Mouse (Mus musculus) urinary bladder, postnatal 25 days (tissue): ENCODE data around the gene Oxa1l.

Source experiments
- DNase-seq: peaks from one replicate; pipeline ENCODE4 v3.0.0; 2022; ENCODE audit warnings: low spot score

The Oxa1l gene

DNA sequence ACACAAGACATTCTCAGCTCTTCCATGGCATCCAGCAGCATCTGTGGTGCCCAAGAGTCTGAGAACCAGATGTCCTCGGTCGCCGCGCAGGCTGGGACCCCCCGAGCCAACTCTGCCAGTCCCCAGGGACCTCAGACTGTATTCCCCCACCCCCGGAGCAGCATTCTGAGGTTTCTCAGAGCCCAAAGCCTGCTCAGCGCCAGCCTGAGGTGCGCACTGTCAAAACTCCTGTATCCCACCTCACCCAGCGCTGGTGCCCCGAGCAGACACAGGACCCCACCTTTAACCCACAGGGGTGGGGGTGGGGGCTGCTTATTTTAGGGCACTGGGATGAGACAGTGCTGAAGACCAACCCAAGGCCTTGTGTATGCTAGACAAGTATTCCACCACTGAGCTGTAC lies 10.8 kb downstream of the Oxa1l start:
- DNase-seq: no peak

DNA sequence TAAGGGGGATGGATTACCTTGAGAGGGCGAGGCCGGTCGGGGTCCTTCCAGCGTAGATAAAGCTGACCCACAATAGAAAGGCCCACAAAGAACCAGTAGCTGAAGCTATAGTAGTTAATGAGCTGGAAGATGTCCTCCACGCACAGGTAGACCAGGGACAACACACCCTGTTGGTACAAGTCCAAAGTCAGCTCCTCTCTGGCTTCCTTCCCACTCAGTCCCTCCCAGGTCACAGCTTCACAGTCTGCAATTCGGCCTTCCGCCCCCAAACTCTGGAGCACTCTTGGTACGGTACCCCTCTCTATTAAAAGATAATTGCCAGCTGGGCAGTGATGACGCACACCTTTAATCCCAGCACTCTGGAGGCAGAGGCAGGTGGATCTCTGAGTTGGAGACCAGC lies 12.3 kb downstream of the Oxa1l start:
- no peak for DNase-seq

DNA sequence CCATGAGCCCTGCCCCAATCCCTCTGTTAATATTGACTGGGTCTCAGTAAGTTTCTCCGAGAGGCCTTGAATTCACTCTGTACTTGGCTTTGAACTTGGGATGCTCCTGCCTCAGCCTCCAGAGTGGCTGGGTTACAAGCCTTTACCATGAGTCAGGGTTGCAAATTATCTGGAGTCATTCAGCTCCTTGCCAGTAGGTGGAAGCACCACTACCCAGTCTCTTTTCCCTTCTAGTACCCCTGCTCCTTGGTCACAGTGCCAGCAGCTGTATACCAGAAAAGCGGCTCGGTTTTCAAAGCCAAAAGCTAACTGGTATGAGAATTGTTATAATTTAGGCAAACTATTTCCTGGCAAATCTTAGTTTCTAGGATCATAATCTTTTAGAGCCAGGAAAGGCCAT lies 15.3 kb downstream of the Oxa1l start:
- no peak for DNase-seq

DNA sequence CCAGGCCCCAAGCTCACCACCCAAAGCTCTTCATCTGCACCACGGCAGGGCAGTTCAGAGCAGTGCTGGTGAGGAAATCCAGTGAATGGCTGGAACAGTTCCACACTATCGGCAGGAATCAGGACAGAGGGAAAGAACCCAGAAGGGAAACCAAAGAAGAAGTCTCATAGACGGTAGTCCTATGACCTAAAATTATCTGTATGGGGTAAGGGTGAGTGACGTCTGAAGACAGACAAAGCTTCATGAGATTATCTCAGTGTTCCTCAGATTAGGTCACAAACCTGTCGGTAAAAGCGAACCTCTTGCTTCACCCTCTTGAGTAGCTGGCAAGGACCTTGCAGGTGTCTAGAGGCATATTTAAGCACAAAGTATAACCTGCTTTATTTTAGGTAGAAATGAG lies 16.5 kb downstream of the Oxa1l start:
- DNase-seq: no peak

DNA sequence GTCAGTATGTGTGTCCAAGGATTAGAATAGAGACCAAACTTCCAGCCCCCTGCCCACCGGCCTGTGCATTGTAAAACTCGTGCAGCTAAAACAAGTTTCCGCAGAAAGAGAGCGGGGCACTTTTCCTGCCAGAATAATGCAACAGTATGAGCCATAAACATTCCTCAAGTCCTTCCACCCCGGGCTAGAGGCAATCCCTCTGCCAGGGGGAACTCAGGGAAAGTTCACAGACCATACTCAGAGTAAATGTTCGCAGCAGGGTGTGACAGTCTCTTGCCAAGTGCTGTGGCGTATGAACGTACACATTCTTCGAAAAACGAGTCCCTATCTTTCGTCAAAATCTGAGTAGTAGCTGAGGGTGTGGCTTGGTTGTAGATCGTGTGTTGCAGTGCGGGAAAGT lies 18.9 kb downstream of the Oxa1l start:
- DNase-seq: no peak

DNA sequence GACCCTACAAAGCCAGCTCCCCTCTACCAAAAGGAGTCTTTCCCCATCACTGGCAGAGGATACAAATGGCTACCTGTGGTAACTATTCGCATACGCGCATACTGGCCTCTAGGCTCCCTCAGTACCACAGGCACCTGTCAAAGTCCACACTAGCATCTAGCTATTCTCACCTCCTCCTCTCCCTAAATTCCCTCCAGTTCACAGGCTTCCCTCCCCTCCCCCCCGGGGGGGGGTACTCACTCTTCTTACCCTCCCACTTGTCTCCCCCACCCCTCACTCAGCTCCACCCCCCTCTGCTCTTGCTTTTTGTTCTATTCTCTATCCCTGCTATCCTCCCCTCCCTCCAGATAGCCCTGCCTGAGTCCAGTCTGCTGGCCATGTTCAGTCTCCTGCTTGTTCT lies 20.0 kb downstream of the Oxa1l start:
- DNase-seq: no peak

DNA sequence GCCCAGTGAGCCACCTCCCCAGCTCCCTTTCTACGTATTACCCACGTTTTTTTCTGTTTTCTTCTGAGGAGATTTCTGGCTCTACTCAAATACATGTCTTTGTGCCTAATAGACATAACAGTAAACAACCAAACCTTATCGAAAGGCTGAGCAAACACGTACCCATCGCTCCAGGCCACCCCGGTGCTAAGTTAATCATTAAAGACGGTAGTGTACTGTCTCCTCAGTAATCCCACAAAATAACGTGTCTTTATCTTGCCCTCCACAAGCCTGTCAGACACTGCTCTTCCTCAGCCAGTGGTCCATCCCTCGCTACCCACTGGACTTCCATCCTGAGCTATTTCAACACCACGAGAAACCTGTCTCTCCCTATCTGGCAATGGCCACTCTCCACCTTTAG lies 21.2 kb downstream of the Oxa1l start:
- no peak for DNase-seq

DNA sequence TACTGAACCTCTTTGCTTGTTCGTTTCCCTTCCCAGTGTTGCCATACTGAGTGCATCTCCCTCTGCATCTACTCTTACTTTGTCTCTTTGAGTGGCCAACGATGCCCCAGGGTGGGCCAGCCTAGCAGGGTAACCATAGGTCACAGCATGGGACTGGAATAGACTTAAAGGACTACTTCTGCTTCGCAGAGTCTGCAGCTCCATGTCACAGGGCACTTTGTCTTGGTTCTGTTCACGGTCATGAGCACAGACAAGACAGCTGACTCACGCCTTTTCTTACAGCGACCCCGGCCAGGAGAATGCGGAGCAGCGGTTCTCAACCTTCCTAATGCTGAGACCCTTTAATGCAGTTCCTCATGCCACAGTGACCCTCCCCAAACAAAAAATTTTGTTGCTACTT lies 22.0 kb downstream of the Oxa1l start:
- DNase-seq: no peak

DNA sequence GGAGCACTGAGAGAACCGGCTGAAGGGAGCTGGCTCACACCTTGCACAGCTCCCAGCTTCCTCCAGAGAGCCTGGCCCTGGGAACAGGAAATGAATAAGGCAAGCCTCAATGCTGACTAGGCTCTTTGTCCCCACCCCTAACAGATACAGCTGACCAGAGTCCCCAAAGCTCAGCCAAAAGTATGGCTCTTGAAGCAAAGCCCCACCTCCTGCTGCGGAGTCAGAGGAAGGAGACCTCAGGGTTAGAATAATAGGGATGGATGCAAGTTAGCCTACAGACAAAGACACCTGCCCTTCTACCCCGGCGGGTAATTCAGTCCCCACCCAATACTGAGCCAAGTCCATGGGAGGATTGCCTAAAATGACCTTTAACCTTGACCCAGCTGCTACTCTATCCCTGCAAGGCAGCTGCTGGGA lies 22.7 kb downstream of the Oxa1l start:
- DNase-seq: no peak

DNA sequence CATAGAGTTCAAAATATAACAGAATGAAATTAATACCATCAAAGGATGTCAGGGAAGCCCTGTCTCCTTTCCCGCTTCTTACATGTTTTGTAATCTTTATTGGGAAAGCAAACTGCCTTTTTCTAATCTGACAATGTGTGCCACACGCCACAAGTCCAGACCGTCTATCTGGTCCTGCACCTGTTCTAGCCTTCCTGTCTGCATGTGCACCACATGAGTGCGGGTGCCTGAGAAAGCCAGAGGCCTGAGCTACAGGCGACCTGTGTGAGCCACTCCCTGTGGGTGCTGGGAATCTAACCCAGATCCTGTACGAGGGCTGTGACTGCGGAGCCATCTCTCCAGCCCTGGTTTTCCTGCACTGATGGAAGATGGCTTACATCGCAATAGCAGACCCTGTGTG lies 23.8 kb downstream of the Oxa1l start:
- DNase-seq: no peak

DNA sequence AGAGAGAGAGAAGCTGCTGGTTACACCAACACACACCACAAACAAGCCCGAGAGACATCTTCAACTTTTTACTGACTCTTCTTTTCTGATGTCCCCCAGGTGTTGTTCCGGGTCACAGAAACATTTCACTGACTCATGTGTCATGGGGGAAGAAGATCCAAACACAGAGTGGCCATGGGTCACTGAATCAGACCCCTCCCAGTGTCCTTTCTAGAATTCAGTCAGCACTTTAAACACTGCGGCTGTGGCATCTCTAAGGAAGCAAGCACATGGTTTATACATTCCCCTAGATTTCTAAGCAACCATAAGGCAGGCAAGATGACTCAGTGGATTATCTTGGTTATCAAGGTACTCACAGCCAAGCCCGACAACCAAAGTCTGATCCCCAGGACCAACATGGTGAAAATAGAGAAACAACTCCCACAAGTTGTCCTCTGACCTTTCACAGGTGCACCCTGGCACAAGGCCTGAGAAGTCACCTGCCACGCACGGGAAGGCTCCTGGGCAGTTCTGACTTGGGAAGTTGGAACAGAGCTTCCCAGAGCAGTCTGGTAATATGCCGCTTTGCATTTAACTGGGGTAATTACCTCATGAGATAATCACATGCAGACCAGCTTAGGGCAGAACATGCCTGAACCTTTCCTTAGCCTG lies 25.5 kb downstream of the Oxa1l start:
- no peak for DNase-seq

DNA sequence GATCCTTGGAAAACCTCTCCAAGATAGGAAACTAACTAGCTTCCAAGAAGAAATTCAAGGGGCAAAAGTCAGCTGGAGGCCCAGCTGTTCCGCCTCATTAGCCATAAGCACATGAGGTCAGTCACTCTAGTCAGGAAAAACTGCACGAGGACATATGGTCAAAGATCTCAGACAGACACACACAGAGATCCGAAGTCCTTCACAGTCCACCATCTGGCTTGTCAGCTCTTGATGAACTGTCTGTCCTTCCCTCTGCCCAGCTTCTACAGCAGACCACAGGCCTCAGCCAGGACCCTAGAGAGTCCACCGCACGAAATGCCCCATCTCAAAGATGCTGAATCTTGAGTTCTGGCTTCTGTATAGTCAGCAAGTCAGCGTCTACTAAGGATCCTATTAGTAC lies 26.9 kb downstream of the Oxa1l start:
- no peak for DNase-seq

DNA sequence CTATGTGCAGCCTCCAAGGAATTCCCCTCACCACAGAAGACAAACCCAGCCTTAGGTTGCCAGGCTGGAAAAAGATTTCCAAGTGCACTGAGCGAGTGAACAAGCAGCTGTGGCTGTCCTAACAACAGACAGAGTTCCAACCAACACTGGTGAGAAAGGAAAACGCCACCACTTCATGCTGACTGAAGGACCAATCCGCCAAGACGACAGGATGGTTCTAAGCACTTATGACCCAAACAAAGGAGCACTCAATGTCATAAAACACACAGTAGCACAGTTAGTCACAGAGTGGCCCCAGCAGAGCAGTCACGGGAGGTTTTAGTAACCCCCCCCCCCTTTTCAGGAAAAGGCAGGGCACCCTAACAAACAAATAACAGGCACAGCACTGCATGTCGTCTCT lies 30.2 kb downstream of the Oxa1l start:
- DNase-seq: no peak

DNA sequence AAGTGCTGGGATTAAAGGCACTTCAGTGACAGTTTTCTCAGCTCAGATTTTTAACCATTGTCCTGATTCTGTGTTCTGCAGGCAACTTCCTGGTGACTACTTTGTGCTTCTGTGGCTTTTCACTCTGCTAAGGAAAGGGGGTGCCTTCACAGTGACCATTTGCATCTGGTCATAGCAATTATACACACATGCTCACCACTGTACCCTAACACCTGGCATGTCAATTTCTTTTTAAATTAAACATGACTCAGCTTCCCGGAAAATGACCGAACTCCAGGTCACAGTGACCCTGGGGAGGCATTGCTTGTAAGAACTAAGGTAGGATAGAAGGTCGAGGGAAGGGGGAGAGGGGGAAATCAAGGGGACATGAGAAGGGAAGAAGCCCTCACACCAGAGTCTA lies 33.2 kb downstream of the Oxa1l start:
- DNase-seq: no peak

DNA sequence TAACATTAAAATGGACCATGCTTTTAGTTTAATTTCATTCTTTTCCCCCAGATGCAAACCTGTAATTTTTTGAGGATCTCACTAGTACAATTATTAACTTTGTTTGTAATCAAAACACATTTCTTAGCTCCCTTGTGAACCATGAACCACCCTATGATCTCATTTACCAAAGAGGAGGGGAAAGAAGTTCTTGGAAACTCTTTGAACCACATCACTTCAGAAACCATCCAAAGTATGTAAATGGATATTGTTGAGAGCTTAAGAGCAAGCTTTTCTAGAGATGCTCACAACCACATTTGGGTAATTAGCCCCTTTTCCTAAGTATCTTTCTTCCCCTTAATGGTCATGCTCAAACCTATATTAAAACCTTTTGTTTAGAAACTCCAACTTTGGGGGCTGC lies 33.7 kb downstream of the Oxa1l start:
- no peak for DNase-seq

DNA sequence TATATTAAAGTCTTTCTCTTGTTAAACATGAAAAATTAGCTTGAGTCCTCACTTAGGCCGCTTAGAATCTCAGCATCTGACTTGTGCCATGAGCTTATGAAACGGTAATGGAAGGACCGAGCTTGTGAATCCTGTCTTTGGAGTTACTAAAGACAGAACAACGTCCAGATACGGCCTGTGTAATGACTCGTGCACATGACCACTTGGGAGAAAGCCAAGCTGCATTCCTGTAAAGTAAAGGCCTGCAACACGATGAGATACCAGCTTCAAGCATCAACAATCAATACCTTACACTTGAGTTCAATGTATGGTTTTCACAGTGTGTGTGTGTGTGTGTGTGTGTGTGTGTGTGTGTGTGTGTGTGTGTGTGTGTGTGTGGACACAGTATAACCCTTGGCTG lies 36.1 kb downstream of the Oxa1l start:
- DNase-seq: no peak

DNA sequence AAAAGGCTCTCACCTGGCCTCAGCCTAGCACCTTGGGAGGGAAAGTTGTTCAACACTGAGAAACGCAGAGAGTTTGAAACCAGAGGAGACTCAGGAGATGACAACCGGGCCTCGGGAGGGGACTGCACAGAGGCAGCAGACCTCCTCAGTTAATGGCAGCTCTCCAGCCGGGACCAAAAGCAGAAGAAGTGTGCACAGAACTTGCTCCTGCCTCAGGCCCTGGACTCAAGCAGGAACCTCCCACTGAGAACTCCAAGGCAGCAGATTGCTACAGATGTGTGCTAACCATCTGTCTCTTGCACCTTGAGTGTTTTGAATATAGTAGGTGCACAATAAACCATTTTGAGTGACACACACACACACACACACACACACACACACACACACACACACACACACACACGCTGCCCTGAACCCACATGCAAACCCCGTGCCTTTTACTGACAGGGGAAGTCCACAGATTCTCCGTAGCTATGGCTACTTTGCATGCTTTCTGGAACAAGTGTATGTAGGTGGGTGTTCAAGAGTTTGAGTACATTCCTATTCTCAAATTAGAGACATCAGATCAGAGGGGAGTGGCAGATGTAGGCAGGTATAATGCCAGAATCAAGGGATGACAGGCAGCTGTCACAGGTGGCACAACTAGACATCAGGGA lies 37.4 kb downstream of the Oxa1l start:
- DNase-seq: no peak

DNA sequence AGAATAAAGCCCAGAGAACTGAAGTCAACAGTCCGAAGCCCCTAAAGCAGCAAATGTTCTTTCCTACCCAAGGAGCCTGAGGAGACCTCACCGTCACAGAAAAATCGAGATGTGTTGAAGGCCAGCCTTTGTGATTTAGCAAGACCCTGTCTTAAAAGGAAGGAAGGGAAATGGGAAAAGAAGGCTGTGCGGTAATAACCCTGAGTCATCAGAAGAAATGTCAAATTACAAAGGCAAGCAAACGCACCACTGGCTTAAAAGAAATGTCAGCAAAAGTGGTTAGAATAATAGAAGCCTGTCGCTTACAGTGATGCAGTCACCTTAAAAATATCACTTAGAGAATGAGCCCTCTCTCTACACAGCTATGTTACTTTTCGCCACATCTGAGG lies 37.9 kb downstream of the Oxa1l start:
- no peak for DNase-seq

DNA sequence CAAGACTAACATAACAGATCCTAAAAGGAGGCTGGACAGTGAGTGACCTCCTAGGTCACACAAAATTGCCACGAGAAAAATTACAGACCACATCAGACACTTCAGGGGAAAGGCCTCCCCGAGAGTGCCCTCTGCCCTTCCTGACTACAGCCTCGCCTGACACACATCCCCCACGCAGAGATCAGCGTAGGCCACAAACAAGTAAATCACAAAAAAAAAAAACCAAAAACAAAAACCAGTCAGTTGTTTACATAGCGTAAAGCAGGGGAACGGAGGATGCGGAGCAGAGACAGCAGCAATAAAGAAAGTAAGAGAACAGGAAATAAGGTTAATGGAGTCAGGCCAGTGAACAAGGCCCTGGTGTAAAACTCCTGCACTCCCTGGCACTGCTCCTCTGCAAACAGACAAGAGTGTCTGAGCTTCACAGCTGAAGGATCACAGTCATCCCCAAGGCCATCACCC lies 38.3 kb downstream of the Oxa1l start:
- no peak for DNase-seq

DNA sequence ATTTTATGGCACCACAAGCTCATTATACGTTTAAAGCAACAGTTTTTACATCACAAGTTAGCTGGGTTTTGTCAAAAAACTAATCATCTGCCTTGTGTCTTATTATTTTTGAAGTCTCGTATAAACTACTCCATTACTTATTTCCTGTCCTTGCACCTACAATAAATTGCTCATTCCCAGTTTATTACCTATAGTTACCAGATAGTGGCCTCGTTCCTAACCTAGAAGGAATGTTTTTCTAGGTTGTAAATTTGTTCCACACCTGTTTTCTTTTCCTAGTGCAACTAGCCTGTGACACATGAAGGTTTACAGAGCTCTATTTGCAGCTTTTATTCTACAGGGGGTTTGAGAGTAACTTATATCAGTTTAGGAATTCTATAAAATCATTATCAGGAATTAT lies 41.1 kb downstream of the Oxa1l start:
- DNase-seq: no peak

DNA sequence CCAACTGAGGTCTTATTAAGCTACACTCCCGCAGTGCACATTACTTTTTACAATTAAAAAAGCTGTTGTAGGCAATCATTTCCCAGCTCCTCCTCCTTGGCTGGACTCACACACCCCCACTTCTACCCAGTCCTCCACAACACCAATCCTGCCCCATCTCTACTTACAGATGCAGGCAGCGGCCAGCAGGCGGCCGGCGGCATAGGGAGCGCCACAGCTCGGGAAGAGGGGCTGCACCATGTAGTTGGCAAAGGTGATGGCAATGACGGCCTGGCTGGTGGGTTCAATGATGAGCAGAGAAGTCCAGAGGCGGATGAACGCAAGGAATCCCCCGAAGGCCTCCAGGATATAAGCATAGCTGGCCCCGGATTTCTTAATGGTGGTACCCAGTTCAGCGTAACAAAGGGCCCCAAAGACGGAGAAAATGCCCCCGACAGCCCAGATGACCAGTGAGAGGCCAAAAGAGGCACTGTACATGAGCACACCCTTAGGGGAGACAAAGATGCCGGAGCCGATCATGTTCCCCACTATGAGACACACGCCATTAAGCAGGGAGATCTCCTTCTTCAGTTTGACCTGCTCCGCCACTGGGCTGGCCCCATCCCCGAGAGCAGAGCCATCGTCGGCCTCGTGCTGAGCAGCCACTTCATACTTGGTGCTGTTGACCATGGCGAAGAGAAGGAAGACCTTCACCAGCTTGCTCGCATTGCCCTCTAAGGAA lies 47.9 kb downstream of the Oxa1l start:
- DNase-seq: no peak

DNA sequence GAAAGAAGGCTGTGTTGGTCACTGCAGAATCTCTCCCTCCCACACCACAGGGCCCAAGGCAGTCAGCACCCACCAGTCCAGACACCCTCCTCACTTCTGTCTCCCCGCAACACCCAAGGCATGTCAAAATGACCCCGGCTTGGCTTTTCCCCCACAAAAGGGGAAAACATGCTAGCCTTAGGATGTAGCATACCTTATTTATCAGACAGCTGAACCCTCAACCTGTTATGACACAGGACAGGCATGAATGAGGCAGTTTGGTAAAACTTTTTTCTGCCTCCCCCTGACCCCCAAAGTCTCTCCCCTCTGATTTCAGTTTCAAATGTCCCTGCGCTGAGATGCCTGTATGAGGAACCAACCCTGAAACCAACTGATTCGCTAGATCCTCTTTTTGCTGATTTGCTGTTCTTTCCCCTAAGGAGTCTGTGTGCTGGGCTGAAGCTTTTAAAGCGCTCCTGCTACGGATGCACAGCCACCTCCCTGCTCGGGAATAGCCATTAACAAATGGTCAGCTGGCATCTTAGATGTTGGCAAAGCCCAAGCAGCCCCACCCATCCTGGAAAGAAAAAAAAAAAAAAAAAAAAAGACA lies 48.5 kb downstream of the Oxa1l start:
- DNase-seq: no peak
